Mouse (Mus musculus) liver, postnatal 0 days (tissue): Measurements from ENCODE around the gene Magee1.
"Not testable (repeated sequence)": the region's sequence is repeated elsewhere in the genome, so short reads cannot be mapped to it uniquely, and the experiment has no call there.

ENCODE experiments used
- CTCF ChIP-seq: sonication (generic); IDR thresholded peaks from 2 replicates; pipeline ENCODE4 v1.5.1; 2016; ENCODE audit warnings: antibody characterized with exemption, low read depth
- EP300 ChIP-seq: IDR thresholded peaks from 2 replicates; pipeline ENCODE4 v1.6.1; 2016; ENCODE audit warnings: antibody characterized with exemption, low read depth, mild to moderate bottlenecking

GRCm38 (mm10) chrX:105165007-105165406, 44.8 kb downstream of the Magee1 start:
- not testable (repeated sequence) for TF ChIP-seq CTCF, EP300
